Mouse (Mus musculus): ENCODE measurements around the gene Il3.

DNA sequence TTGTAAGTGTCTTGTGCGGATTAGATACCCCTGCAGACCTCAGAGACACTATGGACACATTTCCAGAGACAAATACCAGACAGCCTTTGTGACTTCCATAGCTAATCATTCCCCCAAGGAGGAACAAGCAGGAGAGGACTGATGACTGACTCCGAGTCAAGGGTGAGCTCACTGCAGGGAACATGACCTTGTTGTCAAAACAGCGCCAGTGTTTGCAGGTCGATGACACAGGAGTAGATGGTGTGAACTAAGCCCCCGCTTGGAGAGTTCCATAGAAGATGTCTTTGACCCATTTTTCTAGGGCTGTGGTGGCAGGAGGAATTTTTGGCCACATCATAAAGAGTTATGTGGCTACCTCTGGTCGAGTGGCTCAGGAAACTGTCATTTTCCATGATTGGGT is 51.0 kb downstream of the Il3 start:
- TF ChIP-seq CTCF (IDR thresholded peaks at IDR 0.05) (no peak), EP300 (IDR thresholded peaks at IDR 0.05) (no peak)
